Mouse (Mus musculus): Measurements from ENCODE around the gene Gna14.

Gene Gna14

GRCm38 (mm10) chr19:16457127-16457526, 21.6 kb downstream of the Gna14 start:
- no peak for DNase-seq

- DNase-seq = no peak
Observed at GRCm38 (mm10) chr19:16459317-16459716, 23.8 kb downstream of the Gna14 start.

GRCm38 (mm10) chr19:16460292-16460691, 24.7 kb downstream of the Gna14 start:
- no peak for DNase-seq

- DNase-seq = no peak
Observed at GRCm38 (mm10) chr19:16460831-16461230, 25.3 kb downstream of the Gna14 start.

GRCm38 (mm10) chr19:16462461-16462860, 26.9 kb downstream of the Gna14 start:
- DNase-seq = no peak

GRCm38 (mm10) chr19:16464730-16465129, 29.2 kb downstream of the Gna14 start:
- DNase-seq = no peak

GRCm38 (mm10) chr19:16468756-16469374, 33.3 kb downstream of the Gna14 start:
- no peak for DNase-seq

- DNase-seq = no peak
Observed at GRCm38 (mm10) chr19:16472655-16473054, 37.1 kb downstream of the Gna14 start.

GRCm38 (mm10) chr19:16477314-16477946, 41.9 kb downstream of the Gna14 start:
- DNase-seq = no peak

GRCm38 (mm10) chr19:16478186-16478607, 42.6 kb downstream of the Gna14 start:
- no peak for DNase-seq

GRCm38 (mm10) chr19:16482047-16482446, 46.5 kb downstream of the Gna14 start:
- no peak for DNase-seq

GRCm38 (mm10) chr19:16484237-16484636, 48.7 kb downstream of the Gna14 start:
- no peak for DNase-seq

- DNase-seq = no peak
Observed at GRCm38 (mm10) chr19:16484671-16485070, 49.1 kb downstream of the Gna14 start.

- no peak for DNase-seq
Observed at GRCm38 (mm10) chr19:16490756-16491155, 55.2 kb downstream of the Gna14 start.

GRCm38 (mm10) chr19:16491497-16491896, 55.9 kb downstream of the Gna14 start:
- no peak for DNase-seq

GRCm38 (mm10) chr19:16492453-16492852, 56.9 kb downstream of the Gna14 start:
- DNase-seq = no peak

GRCm38 (mm10) chr19:16494816-16495516, 59.4 kb downstream of the Gna14 start:
- no peak for DNase-seq

GRCm38 (mm10) chr19:16496016-16496415, 60.5 kb downstream of the Gna14 start:
- no peak for DNase-seq

GRCm38 (mm10) chr19:16502054-16502453, 66.5 kb downstream of the Gna14 start:
- DNase-seq = no peak

- no peak for DNase-seq
Observed at GRCm38 (mm10) chr19:16506711-16507364, 71.3 kb downstream of the Gna14 start.

- DNase-seq = no peak
Observed at GRCm38 (mm10) chr19:16510343-16511080, 75.0 kb downstream of the Gna14 start.

GRCm38 (mm10) chr19:16511081-16511420, 75.5 kb downstream of the Gna14 start:
- DNase-seq = no peak

- DNase-seq = no peak
Observed at GRCm38 (mm10) chr19:16514201-16514600, 78.6 kb downstream of the Gna14 start.
